Mouse (Mus musculus) heart, embryonic 14.5 days (tissue): Measurements from ENCODE around the gene Cd80. TPM values are rescaled to one million over a fixed set of nuclear protein-coding genes. Genes with fewer than 3 reads are reported as not detected.
A peak's percentile ranks its signal among the peaks of the same experiment; 100 is the strongest.
"Not testable (repeated sequence)": the region's sequence is repeated elsewhere in the genome, so short reads cannot be mapped to it uniquely, and the experiment has no call there.

Experiments used
- ATAC-seq: fragments of 200-750 bp; cut with Nextera tagmentation; 2 replicates; pipeline ENCODE4 v1.8.0; 2017; ENCODE audit warnings: low read depth, moderate TSS enrichment; ENCODE audit not compliant: insufficient number of reproducible peaks, insufficient read depth, low FRiP score
- H3K27ac ChIP-seq, 2 experiments: fragments of 200-500 bp in 1 of 2; fragments of 300-500 bp in 1 of 2; sonication (generic) in 1 of 2; replicated peaks in 1 of 2; 2 replicates each; pipeline ENCODE4 v1.5.1; 2012 to 2014; ENCODE audit warnings: low read depth in 2 of 2, low read length in 2 of 2, control low read depth in 1 of 2, mild to moderate bottlenecking in 1 of 2, mixed read lengths in 1 of 2; ENCODE audit not compliant: control insufficient read depth in 1 of 2, insufficient read depth in 1 of 2
- H3K27me3 ChIP-seq: fragments of 300-500 bp; sonication (generic); 2 replicates; pipeline ENCODE4 v1.6.1; 2014; ENCODE audit warnings: mild to moderate bottlenecking, low read length, control low read depth; ENCODE audit not compliant: control insufficient read depth, insufficient read depth
- H3K36me3 ChIP-seq: fragments of 300-500 bp; sonication (generic); 2 replicates; pipeline ENCODE4 v1.6.1; 2014; ENCODE audit warnings: mild to moderate bottlenecking, control low read depth, low read length, mixed read lengths; ENCODE audit not compliant: control insufficient read depth, insufficient read depth
- H3K4me1 ChIP-seq, 2 experiments: fragments of 200-500 bp in 1 of 2; fragments of 300-500 bp in 1 of 2; sonication (generic) in 1 of 2; 2 replicates each; pipeline ENCODE4 v1.6.1; 2012 to 2014; ENCODE audit warnings: low read length in 2 of 2, control low read depth in 1 of 2, mixed read lengths in 1 of 2; ENCODE audit not compliant: control insufficient read depth in 2 of 2, insufficient read depth in 2 of 2
- H3K4me2 ChIP-seq: fragments of 300-500 bp; sonication (generic); 2 replicates; pipeline ENCODE4 v1.6.1; 2014; ENCODE audit warnings: mild to moderate bottlenecking, low read length
- H3K4me3 ChIP-seq, 2 experiments: fragments of 200-500 bp in 1 of 2; fragments of 300-500 bp in 1 of 2; sonication (generic) in 1 of 2; 2 replicates each; pipeline ENCODE4 v1.5.1; 2012 to 2014; ENCODE audit warnings: low read length in 2 of 2, mild to moderate bottlenecking in 2 of 2, control low read depth in 1 of 2, low read depth in 1 of 2, moderate library complexity in 1 of 2; ENCODE audit not compliant: control insufficient read depth in 1 of 2, insufficient read depth in 1 of 2
- H3K9ac ChIP-seq: fragments of 300-500 bp; sonication (generic); 2 replicates; pipeline ENCODE4 v1.6.1; 2014; ENCODE audit warnings: mild to moderate bottlenecking, low read length
- H3K9me3 ChIP-seq: fragments of 300-500 bp; sonication (generic); 2 replicates; pipeline ENCODE4 v1.6.1; 2016; ENCODE audit warnings: low read length, control low read depth; ENCODE audit not compliant: control insufficient read depth
- WGBS: fragments of 180-500 bp; shearing (Covaris S2); extraction: QIAGEN DNeasy Blood & Tissue Kit; methylation state at CpG from one replicate; pipeline ENCODE4 v1.1.7; 2014; 5-methylcytosine and 5-hydroxymethylcytosine counted together
- polyA plus RNA-seq: library from polyadenylated mRNA; unstranded; fragments of >200 nt; fragmentation: Nextera tagmentation; extraction: Ambion mirVana; gene quantifications from 2 replicates; pipeline ENCODE4 v1.2.1, GENCODE M21; 2014

The Cd80 gene
- polyA plus RNA-seq, 1 experiment from 2014 or later, result 0.38 TPM

- Histone ChIP-seq H3K4me3 (no peak overlapping the region), H3K27ac (no peak overlapping the region), H3K4me2 (no peak overlapping the region), H3K9ac (no peak overlapping the region), H3K9me3 (no peaks in the 10 kb centered on the region), H3K4me1 (peaks cover 5 to 8% of the 10 kb centered on the region in 2 experiments; a peak in 3 of 4 replicates), H3K27me3 (no peaks in the 10 kb centered on the region), H3K36me3 (no peaks in the 10 kb centered on the region)
- 82% methylated on average over 9 of the region's 9 CpGs for WGBS
- ATAC-seq, result no peak
Observed at GRCm38 (mm10) chr16:38474677-38475286, 19.4 kb downstream of the Cd80 start.

- peak overlapping the region; percentile 71 for H3K9ac ChIP-seq
- 0 out of 2 replicates have a peak, but pooled peaks have one; percentile 2 for ATAC-seq
- WGBS, result 18% methylated on average over 4 of the region's 4 CpGs
Observed at GRCm38 (mm10) chr16:38475681-38476311, 20.4 kb downstream of the Cd80 start.

GRCm38 (mm10) chr16:38476312-38477240, 21.2 kb downstream of the Cd80 start:
- Histone ChIP-seq H3K36me3 (no peaks in the 10 kb centered on the region), H3K4me2 (peak overlapping the region; percentile 74), H3K9me3 (no peaks in the 10 kb centered on the region), H3K27me3 (no peaks in the 10 kb centered on the region), H3K4me1 (peaks cover 5 to 8% of the 10 kb centered on the region in 2 experiments; a peak in 3 of 4 replicates), H3K9ac (peak overlapping the region; percentile 71), H3K4me3 (peak overlapping the region; percentile 35 to 44), H3K27ac (peak overlapping the region; percentile 85 to 89)
- 6% methylated on average over 34 of the region's 34 CpGs for WGBS
- ATAC-seq, result peak; percentile 60

More at GRCm38 (mm10) chr16:38475681-38476311, 20.4 kb downstream of the Cd80 start:
- peak overlapping the region; percentile 85 to 89 for H3K27ac ChIP-seq
- peak overlapping the region; percentile 74 for H3K4me2 ChIP-seq
- H3K4me1 ChIP-seq, result peaks cover 5 to 8% of the 10 kb centered on the region in 2 experiments; a peak in 3 of 4 replicates
- H3K27me3 ChIP-seq, result no peaks in the 10 kb centered on the region
- H3K9me3 ChIP-seq, result no peaks in the 10 kb centered on the region
- H3K36me3 ChIP-seq, result no peaks in the 10 kb centered on the region
- H3K4me3 ChIP-seq, result peak overlapping the region; percentile 35 to 44; a peak in 3 of 4 replicates

GRCm38 (mm10) chr16:38477241-38477608, 21.9 kb downstream of the Cd80 start:
- not testable (repeated sequence) for H3K27me3 ChIP-seq, H3K9me3 ChIP-seq, ATAC-seq, H3K36me3 ChIP-seq, H3K4me1 ChIP-seq
- Histone ChIP-seq H3K9ac (peak overlapping the region; percentile 71), H3K4me3 (peak overlapping the region; percentile 35 to 44), H3K27ac (peak overlapping the region; percentile 85 to 89), H3K4me2 (peak overlapping the region; percentile 74)
- 39% methylated on average over 14 of the region's 14 CpGs for WGBS

GRCm38 (mm10) chr16:38478296-38478695, 22.9 kb downstream of the Cd80 start:
- Histone ChIP-seq H3K27ac (no peak overlapping the region), H3K27me3 (no peaks in the 10 kb centered on the region), H3K9ac (no peak overlapping the region), H3K4me1 (peaks cover 7 to 8% of the 10 kb centered on the region in 2 experiments; a peak in 3 of 4 replicates), H3K9me3 (peaks cover 4% of the 10 kb centered on the region; the same call in 1 of the 2 replicates), H3K4me3 (no peak overlapping the region), H3K4me2 (no peak overlapping the region), H3K36me3 (no peaks in the 10 kb centered on the region)
- ATAC-seq, result no peak
- WGBS, result 88% methylated on average over 3 of the region's 3 CpGs

- Histone ChIP-seq H3K36me3 (no peaks in the 10 kb centered on the region), H3K4me3 (no peak overlapping the region), H3K4me1 (peaks cover 4 to 8% of the 10 kb centered on the region in 2 experiments; a peak in 2 of 4 replicates), H3K27me3 (no peaks in the 10 kb centered on the region), H3K27ac (no peak overlapping the region), H3K4me2 (no peak overlapping the region), H3K9ac (no peak overlapping the region), H3K9me3 (peaks cover 4% of the 10 kb centered on the region; the same call in 1 of the 2 replicates)
- no peak for ATAC-seq
- WGBS, result 72% methylated on average over 4 of the region's 4 CpGs
Observed at GRCm38 (mm10) chr16:38481327-38481726, 26.0 kb downstream of the Cd80 start.
